Mouse (Mus musculus) skeletal muscle tissue, adult 2 months (tissue): ENCODE data around the gene Gba.
A peak's percentile ranks its signal among the peaks of the same experiment; 100 is the strongest.

ENCODE experiments used
- DNase-seq: peaks from one replicate; pipeline ENCODE4 v3.0.0-alpha.2; 2012; ENCODE audit warnings: low read depth, low spot score

Gene Gba

GRCm38 (mm10) chr3:89238494-89238893 lies 35.8 kb downstream of the Gba start:
- no peak for DNase-seq

GRCm38 (mm10) chr3:89242331-89242895 lies 39.7 kb downstream of the Gba start:
- DNase-seq, result no peak

GRCm38 (mm10) chr3:89243609-89244008 lies 40.9 kb downstream of the Gba start:
- DNase-seq, result no peak

DNA sequence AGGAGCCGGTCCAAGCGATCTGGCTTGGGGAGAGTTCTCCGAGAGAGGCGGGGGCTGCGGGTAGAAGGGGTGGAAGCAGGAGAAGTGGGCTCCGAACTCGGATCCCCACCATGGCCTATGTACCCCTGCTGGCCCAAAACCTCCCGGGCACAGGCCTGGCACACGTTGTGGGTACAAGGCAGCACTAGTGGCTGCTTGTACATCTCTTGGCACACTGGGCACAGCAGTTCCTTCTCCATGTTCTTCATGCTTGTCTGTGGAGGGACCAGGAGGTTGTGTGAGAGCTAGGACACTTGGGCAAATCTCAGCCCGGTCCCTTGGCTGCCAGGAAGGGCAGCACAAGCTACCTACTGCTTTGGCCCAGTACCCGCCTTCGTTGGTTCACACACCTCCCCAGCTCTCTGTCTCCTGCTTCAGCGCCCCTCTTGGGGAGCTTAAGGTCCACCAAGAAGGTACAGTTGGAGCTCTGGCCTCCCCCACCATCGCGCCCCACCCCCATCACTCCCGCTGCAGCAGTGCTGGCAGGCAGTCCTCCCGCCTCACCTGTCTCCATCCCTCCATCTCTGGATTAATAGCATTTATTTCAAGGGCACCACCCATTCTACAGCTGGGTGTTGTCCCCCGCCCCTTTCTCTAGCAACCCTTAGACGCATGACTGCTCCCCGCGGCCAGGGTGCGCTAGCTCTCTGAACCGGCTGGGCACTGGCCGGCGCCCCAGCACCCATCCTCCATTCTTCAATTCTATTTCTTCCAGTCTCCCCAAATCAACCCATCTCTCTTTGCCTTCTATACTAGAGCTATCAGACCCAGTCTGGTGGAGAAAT lies 41.6 kb downstream of the Gba start:
- DNase-seq, result no peak

DNA sequence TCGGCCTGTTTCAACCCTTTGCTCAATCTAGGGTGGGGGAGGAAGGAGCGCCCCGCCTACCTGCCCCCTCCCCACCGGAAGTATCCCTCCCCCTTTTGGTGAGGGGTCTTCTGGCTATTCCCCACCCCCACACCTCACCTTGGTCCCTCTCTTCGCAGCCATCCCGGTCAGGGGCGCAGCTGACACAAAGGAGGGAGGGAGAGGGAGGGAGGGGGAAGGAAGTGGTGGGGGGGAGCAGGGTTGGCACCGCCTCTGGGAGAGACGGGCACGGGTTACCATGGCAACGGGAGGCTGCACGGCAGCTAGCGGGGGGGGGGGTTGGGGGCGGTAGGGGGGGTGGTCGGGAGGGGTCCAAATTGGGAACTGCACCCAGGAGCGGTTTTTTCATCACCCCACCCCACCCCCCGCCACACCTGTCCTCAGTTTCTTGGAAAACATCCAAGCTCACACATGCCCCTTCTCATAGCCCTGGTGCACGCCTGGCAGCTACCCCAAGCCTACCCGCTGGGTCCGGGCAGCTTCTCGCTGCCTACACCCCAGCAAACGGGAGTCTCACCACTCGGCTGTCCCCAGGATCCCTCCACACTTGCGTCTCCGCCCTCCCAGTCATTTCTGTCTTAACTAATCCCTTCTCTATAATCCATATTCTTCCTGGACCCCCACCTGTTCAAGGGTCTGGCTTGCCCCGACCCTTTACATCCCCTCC lies 42.4 kb downstream of the Gba start:
- no peak for DNase-seq

GRCm38 (mm10) chr3:89245688-89246171 lies 43.0 kb downstream of the Gba start, which contains the start of gene Krtcap2:
Gene Krtcap2, plus strand, starts transcription at chr3:89245966.
- no peak for DNase-seq

DNA sequence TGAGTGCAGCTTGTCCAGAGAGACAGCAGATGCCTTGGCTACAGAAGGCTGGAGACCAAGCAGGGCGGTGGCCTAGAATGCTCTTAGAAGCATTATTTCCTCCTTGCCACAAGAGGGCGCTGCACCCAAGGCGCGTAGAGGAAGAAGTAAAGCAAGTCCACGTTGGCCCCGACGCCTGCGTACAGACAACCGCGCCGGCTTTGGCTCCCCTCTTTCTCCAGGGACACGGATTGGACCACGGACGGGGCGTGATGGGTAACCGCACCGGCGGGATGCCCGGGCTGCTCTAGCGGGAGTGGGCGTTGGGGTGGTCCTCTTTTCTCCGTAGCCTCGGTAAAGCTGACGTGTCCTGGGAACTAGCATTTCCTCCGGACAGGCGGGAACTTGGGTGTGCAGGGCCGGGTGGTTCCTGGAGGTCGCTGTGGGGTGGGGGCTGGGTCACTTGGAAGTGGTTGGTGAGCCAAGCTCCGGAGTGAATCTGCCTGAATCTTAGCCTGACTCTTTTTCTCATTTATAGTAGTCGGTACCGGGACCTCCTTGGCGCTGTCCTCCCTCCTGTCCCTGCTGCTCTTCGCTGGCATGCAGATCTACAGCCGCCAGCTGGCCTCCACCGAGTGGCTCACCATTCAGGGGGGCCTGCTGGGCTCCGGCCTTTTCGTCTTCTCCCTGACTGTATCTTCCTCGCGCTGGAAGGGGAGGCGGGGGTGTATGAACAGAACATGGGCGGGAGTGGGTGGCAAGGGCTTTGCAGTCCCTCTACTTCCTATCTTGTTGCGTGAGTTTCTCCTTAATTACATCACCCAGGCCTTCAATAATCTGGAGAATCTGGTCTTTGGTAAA lies 43.8 kb downstream of the Gba start, which contains the start of gene Trim46:
Gene Trim46, minus strand, starts transcription at position 49 of the 840 bp plus-strand sequence.
- peak; percentile 90 for DNase-seq

- no peak for DNase-seq
These were observed 44.7 kb downstream of the Gba start for GRCm38 (mm10) chr3:89247466-89247865.

- DNase-seq, result no peak
These were observed 47.8 kb downstream of the Gba start for GRCm38 (mm10) chr3:89250435-89251040.

DNA sequence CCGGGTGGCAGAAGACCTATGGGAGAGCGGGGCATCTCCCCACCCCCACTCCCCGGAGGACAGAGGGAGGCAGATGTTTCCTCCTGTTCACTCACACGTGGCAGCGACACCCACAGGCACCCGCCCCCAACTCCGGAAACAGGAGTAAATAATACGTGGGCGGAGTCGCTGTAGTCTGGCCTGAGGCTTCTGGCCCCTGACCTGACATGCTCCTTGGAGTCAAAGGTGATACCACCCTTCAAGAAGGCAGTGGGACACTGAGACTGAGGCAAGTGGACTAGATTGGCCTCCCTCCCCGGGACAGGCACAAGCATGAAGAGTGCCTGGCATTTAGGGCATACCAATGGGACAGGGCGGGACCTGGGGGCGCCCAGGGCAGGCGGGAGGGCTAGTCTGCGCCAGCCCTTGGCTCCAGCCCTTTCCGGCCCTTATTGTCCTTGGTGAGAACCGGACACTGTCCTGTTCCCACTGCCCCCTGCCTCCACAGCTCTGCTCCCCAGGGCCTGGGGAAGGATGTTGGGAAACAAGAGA lies 48.7 kb downstream of the Gba start:
- DNase-seq, result peak; percentile 63

GRCm38 (mm10) chr3:89254994-89255393 lies 52.3 kb downstream of the Gba start:
- DNase-seq, result no peak

GRCm38 (mm10) chr3:89256177-89256576 lies 53.4 kb downstream of the Gba start:
- DNase-seq, result no peak
